Mouse (Mus musculus) adrenal gland, postnatal 4 days (tissue): ENCODE measurements around the gene Ddc. TPM values are rescaled to one million over a fixed set of nuclear protein-coding genes. Genes with fewer than 3 reads are reported as not detected.

Experiments
- DNase-seq, 2 experiments: peaks; one replicate each; pipeline ENCODE4 v3.0.0; 2021 to 2022; ENCODE audit warnings: low spot score in 2 of 2, mixed read lengths in 2 of 2
- total RNA-seq, 2 experiments: library from RNA; stranded (reverse); gene quantifications; 2 replicates each; pipeline ENCODE4 v1.2.3; 2021

The Ddc gene
- total RNA-seq, 2 experiments from 2014 or later, result 112 to 114 TPM

GRCm38 (mm10) chr11:11804421-11804820 lies 93.5 kb downstream of the Ddc start:
- DNase-seq, result no peak

DNA sequence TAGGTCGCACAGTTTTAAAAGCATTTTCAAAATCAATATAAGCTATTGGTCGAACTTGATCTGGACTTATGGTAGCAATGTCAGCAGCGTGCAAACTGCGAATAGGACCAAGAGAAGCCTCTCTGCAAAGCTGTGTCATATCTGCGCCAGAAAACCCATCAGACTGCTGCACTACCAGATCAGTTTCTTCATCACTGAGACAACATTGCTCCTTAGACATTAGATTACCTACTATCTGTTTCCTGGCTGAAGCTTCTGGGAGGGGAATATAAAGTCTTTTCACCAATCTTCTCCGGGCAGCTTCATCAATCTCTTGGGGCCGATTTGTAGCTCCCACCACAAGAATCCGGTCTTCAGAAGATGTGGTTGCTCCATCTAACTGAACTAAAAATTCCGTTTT lies 96.9 kb downstream of the Ddc start:
- DNase-seq, result no peak

- no peak for DNase-seq
Observed at GRCm38 (mm10) chr11:11800304-11800703, 97.6 kb downstream of the Ddc start.

- DNase-seq, result no peak
Observed at GRCm38 (mm10) chr11:11798690-11799089, 99.3 kb downstream of the Ddc start.

- no peak for DNase-seq
Observed at GRCm38 (mm10) chr11:11794626-11795025, 103.3 kb downstream of the Ddc start.

- peak; percentile 46 to 71 for DNase-seq
Observed at GRCm38 (mm10) chr11:11788521-11788974, 109.4 kb downstream of the Ddc start.

GRCm38 (mm10) chr11:11785457-11785856 lies 112.5 kb downstream of the Ddc start:
- DNase-seq, result no peak

DNA sequence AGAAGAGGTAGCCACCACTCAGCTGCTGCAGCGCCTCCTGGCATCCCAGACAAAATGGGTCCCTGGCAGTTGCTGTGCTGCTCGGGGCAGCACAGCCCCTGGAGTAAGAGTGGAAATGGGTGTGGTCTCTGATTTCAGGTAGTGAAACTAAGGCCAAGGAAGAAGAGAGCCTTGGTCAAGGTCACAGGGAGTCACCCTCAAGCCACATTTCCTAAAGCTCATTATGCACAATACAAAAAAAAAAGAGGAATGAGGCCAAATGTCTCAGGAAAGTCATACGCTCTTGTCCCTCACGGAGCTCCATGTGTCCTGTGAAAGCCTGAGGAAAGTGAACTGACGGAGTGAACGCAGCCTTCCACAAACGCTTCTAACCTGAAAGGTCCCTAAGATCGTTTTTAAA lies 116.2 kb downstream of the Ddc start:
- no peak for DNase-seq

- no peak for DNase-seq
Observed at GRCm38 (mm10) chr11:11778345-11778744, 119.6 kb downstream of the Ddc start.

- no peak for DNase-seq
Observed at GRCm38 (mm10) chr11:11777796-11778195, 120.1 kb downstream of the Ddc start.

GRCm38 (mm10) chr11:11777246-11777645 lies 120.7 kb downstream of the Ddc start:
- no peak for DNase-seq

DNA sequence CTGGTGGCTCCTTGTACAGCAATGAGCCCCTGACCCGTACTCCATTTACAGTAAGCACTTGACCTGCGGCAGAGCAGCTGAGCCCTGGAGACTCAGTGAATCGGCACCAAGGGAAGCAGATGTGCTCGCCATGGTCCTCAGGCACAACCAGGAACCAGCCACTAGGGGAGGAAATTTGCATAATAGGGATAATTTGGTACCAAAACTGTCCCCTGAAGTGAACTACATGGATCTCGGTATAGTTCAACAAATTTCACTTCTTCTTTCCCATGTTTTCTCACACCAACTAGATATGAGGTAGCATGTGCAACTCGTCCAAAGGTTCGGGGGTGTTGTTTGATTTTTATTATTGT lies 121.1 kb downstream of the Ddc start:
- no peak for DNase-seq

DNA sequence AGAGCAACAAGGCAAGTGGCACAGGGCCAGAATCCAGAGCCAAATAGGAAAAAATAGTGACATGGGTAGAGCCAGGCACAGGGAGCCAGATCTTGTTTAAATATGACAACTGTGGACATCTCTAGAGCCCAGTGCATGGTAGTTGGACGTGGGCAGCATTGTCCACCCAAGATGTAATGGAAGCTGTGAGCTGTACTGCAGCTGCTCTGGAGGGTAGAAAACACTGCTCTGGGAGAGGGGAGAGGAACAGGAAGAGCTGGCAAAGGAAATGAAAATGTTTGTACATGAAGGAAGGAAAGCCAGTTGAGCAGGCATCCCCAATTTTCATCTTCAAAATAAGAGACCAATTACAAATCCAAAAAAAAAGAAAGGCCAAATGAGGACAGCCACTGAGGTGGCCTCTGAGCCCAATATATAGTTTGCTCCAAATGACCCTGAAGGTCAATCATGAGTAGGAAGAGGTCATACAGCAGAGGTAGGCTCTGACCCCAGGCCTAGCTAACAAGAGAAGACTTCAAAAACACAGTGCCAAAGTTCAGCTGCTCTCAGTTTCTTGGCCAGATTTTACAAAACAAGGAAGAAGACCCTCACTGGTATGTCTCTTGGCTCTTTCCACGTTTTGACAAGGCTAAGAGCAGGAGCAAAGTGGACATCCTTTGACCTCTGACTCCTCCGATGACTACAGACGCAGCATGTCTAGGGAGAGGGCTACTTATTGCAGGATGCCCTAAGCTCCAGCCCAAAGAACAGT lies 121.7 kb downstream of the Ddc start:
- DNase-seq, result no peak

DNA sequence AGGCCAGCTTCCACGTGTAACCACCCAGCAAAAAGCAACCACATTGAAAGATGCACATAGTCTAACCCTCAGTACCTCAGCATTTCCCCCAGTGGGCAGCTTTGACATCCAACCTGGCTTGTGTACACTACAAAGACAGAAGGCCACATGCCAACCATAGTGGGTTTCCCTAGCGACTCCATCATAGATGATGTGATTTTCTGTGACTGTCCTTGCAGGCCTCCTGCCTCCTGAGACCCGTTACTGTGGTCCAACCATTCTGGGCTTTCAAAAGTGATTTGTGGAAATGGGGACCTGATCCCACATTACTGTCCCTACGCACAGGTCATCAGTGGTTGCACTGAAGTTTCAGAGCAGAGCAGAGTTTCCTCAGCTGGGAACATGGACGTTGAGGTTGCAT lies 123.1 kb downstream of the Ddc start:
- no peak for DNase-seq

GRCm38 (mm10) chr11:11774384-11774783 lies 123.6 kb downstream of the Ddc start:
- DNase-seq, result no peak

- DNase-seq, result no peak
Observed at GRCm38 (mm10) chr11:11772196-11772595, 125.7 kb downstream of the Ddc start.

- DNase-seq, result no peak
Observed at GRCm38 (mm10) chr11:11770691-11771090, 127.3 kb downstream of the Ddc start.

DNA sequence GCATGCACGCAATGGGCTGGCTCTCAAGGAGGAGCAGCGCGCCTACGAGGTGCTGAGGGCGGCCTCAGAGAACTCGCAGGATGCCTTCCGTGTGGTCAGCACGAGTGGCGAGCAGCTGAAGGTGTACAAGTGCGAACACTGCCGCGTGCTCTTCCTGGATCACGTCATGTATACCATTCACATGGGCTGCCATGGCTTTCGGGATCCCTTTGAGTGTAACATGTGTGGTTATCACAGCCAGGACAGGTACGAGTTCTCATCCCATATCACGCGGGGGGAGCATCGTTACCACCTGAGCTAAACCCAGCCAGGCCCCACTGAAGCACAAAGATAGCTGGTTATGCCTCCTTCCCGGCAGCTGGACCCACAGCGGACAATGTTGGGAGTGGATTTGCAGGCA lies 128.7 kb downstream of the Ddc start:
- DNase-seq, result no peak

GRCm38 (mm10) chr11:11768057-11768456 lies 129.9 kb downstream of the Ddc start:
- no peak for DNase-seq

DNA sequence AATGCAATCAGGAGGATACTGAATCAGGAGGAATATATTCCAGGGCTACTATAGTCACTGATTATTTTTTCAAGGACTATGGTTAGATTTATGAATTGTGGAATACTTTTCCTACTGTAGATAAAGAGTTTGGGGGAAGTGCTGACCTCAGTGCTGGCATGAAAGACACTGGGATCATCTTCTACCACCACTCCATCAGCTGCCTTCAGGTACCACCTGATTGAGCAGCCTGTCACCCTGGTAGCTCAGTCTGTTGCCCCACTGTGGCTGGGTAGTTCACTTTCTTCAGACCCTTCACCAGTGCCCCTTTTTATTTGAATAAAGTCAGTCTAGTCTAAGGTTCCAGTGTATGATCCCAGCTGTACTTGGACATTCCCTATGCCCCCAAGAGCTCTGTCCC lies 131.2 kb downstream of the Ddc start:
- DNase-seq, result no peak

DNA sequence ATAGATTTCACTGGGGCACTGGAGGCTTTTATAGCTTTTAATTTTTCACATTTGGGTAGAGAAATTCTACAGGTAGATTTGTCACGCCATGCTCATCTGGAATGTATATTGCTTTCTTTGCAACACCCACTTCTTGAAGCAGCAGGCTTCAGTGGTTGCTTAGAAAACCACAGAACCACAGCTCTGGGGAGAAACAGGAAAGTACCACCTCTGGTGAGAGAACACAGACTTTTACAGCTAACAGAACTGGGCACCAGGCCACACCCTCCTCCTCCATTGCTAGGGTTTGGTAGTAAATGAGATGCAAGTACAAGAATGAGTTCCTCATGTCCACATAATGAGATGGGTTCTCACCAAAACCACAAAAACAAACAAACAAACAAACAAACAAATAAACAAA lies 131.8 kb downstream of the Ddc start:
- DNase-seq, result no peak

DNA sequence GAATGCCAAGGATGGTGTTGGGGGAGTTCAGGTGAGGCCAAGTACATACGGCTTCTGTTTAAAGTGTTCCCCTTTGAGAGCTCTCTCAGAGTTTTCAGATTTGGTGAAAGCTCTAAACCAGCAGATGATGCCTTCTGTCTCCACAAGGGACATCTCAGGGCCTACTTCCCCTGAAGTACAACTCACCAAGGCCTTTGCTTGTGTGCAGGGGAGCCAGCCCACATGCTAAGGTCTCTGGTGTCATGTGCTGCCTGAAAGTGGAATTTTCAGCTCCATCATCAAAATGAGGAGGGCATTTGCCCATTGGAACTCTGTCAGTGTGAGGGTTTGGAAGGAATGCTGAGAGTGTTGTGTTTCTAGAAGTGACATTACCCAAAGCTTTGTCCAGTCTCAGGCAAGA lies 132.5 kb downstream of the Ddc start:
- no peak for DNase-seq
